Mouse (Mus musculus) megakaryocyte, embryonic 14.5 days (primary cell): ENCODE measurements around the gene Gm3250.

ENCODE experiments used
- FLI1 ChIP-seq: IDR thresholded peaks from 2 replicates; pipeline ENCODE4 v1.6.1; 2012; ENCODE audit warnings: low read length, inconsistent platforms, mixed read lengths
- GATA1 ChIP-seq: IDR thresholded peaks from 3 replicates; pipeline ENCODE4 v1.6.1; 2012; ENCODE audit warnings: mixed read lengths, low read length, inconsistent platforms, borderline replicate concordance

GRCm38 (mm10) chr10:77788621-77789020, 6.3 kb upstream of the Gm3250 start:
- TF ChIP-seq GATA1 (no peak), FLI1 (no peak)
